ENCODE assay signal across 14 mouse cellular contexts in the genomic region with DNA sequence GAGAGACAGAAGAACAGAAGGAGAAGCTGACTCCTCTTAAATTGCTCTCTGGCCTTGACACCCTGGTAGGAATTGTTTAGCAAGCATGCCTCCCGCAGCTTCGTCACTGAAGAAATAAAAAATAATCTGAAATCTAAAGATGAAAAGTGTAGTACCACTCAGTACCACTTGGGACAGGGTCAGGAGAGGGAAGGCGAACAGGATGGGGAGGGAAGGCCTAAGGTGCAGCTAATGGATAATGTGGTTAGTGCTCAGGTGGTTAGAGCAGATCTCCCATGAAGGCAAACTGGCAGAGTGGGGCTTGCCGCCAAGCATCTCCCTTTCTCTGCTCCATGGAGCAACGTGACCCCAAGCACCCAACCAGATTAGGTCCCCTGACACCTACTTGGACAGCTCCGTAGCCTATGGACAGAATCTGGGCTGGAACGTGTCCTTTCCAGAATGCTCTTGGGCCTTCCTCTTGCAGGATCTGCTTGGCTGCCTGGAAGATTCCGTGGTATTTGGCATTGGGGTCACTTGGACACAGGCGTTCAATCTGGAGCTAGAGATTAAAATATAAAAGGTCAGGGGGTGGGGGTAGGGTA. TPM values are rescaled to one million over a fixed set of nuclear protein-coding genes. Genes with fewer than 3 reads are reported as not detected.
DNase-seq lines count a peak whose midpoint lies in the region; ATAC-seq and TF ChIP-seq lines count a peak whose summit lies in the region.
"Had no signal": no experiment of that assay in that cellular context is flagged by ENCODE, and none has a peak within 500 bp of the region (broad histone marks: within the 10 kb centered on the region; RNA-seq: fewer than 3 reads in every experiment).

No protein-coding gene starts in this region.

- no peaks in the 10 kb centered on the region for H3K9me3 ChIP-seq in liver, embryonic 11.5 days (ENCODE audit: control insufficient read depth, low read length)
- no peaks in the 10 kb centered on the region for H3K9me3 ChIP-seq in MEL (replicated peaks; ENCODE audit: insufficient read depth, low read length)
- H3K9me3 ChIP-seq in midbrain, embryonic 14.5 days (ENCODE audit: control insufficient read depth, low read length) = no peaks in the 10 kb centered on the region
- H3K9me3 ChIP-seq: embryonic facial prominence, embryonic 10.5 days; forebrain, embryonic 15.5 days; heart, embryonic 12.5 days; liver, embryonic 15.5 days; midbrain, embryonic 15.5 days had no signal

- peaks cover 4% of the 10 kb centered on the region; the same call in 1 of the 2 replicates for H3K36me3 ChIP-seq in liver, adult 2 months (ENCODE audit: control insufficient read depth, insufficient read depth, low read length)
- H3K36me3 ChIP-seq in liver, embryonic 11.5 days (ENCODE audit: control insufficient read depth, insufficient read depth, low read length) = peaks cover 21% of the 10 kb centered on the region
- H3K36me3 ChIP-seq in MEL (ENCODE audit: control insufficient read depth in 1 of 2, insufficient read depth in 2 of 2, low read length in 2 of 2) = peaks cover 4 to 6% of the 10 kb centered on the region in 2 experiments
- peaks cover 37% of the 10 kb centered on the region for H3K36me3 ChIP-seq in midbrain, embryonic 14.5 days (ENCODE audit: control insufficient read depth, insufficient read depth, low read length)

- no peak overlapping the region for H3K4me3 ChIP-seq in liver, adult 2 months (ENCODE audit: insufficient read depth, low read depth, low read length)
- no peak overlapping the region for H3K4me3 ChIP-seq in liver, embryonic 11.5 days (ENCODE audit: low read depth, low read length)
- H3K4me3 ChIP-seq in MEL (ENCODE audit: control insufficient read depth in 1 of 2, insufficient read depth in 1 of 2, low read depth in 2 of 2, low read length in 2 of 2) = no peak overlapping the region
- no peak overlapping the region for H3K4me3 ChIP-seq in midbrain, embryonic 14.5 days (replicated peaks; ENCODE audit: low read depth, low read length)
- H3K4me3 ChIP-seq: embryonic facial prominence, embryonic 10.5 days; forebrain, embryonic 15.5 days; heart, embryonic 12.5 days; liver, embryonic 15.5 days; midbrain, embryonic 15.5 days had no signal

- DNase-seq in cerebellum, adult 9-10 months = peak; percentile 38
- no peak for DNase-seq in cerebellum, postnatal 25 days
- DNase-seq in liver, adult 2 months (ENCODE audit: extremely low read depth, low read depth, low spot score) = no peak
- DNase-seq in liver, embryonic 11.5 days (ENCODE audit: low spot score) = no peak
- peak; percentile 63 for DNase-seq in MEL (ENCODE audit: low read depth, low spot score)
- no peak for DNase-seq in frontal cortex, postnatal 36 days (ENCODE audit: low spot score in 2 of 2)
- DNase-seq in midbrain, embryonic 14.5 days = no peak
- DNase-seq: right cerebral cortex, adult 18-20 months had no signal

- no peak for TF ChIP-seq RAD21 in MEL (IDR thresholded peaks at IDR 0.05; ENCODE audit: low read depth, low read length)

- WGBS in liver, adult 2 months = 81% methylated on average over 9 of the region's 9 CpGs
- 80% methylated on average over 9 of the region's 9 CpGs for WGBS in liver, embryonic 11.5 days
- 77% methylated on average over 9 of the region's 9 CpGs for WGBS in midbrain, embryonic 14.5 days

- no peak for TF ChIP-seq POLR2A in liver, adult 2 months (IDR thresholded peaks at IDR 0.05; ENCODE audit: extremely low read depth, insufficient read depth, low read length)
- TF ChIP-seq POLR2A in MEL (IDR thresholded peaks at IDR 0.05; ENCODE audit: control insufficient read depth in 1 of 2, insufficient read depth in 1 of 2, low read depth in 1 of 2, low read length in 2 of 2, poor library complexity in 1 of 2) = no peak

- H3K27me3 ChIP-seq in liver, adult 2 months (ENCODE audit: control insufficient read depth, insufficient read depth, low read length) = no peaks in the 10 kb centered on the region
- no peaks in the 10 kb centered on the region for H3K27me3 ChIP-seq in liver, embryonic 11.5 days (replicated peaks; ENCODE audit: control insufficient read depth, insufficient read depth, low read length)
- no peaks in the 10 kb centered on the region for H3K27me3 ChIP-seq in MEL (ENCODE audit: control insufficient read depth in 1 of 2, insufficient read depth in 2 of 2, low read length in 2 of 2)
- H3K27me3 ChIP-seq in midbrain, embryonic 14.5 days (ENCODE audit: control insufficient read depth, insufficient read depth, low read length) = no peaks in the 10 kb centered on the region
- H3K27me3 ChIP-seq: forebrain, embryonic 15.5 days; heart, embryonic 12.5 days; liver, embryonic 15.5 days; midbrain, embryonic 15.5 days had no signal

- peak; percentile 37; the same call in 1 of the 2 replicates for TF ChIP-seq CTCF in liver, adult 2 months (IDR thresholded peaks at IDR 0.05; ENCODE audit: low read depth, low read length)
- peak in 2 of 3 experiments; percentile 41 to 43; a peak in 4 of 6 replicates for TF ChIP-seq CTCF in MEL (IDR thresholded peaks at IDR 0.05 in 2 of 3, conservative IDR thresholded peaks at IDR 0.05 in 1 of 3; ENCODE audit: control insufficient read depth in 1 of 3, insufficient read depth in 1 of 3, low read depth in 2 of 3, low read length in 3 of 3, poor library complexity in 1 of 3, severe bottlenecking in 1 of 3)

- H3K9ac ChIP-seq in liver, adult 2 months (ENCODE audit: low read depth, low read length) = no peak overlapping the region
- H3K9ac ChIP-seq in liver, embryonic 11.5 days (ENCODE audit: low read depth, low read length) = no peak overlapping the region
- no peak overlapping the region for H3K9ac ChIP-seq in MEL (ENCODE audit: control insufficient read depth, low read depth, low read length, poor library complexity, severe bottlenecking)
- no peak overlapping the region for H3K9ac ChIP-seq in midbrain, embryonic 14.5 days (replicated peaks; ENCODE audit: low read length)
- H3K9ac ChIP-seq: forebrain, embryonic 15.5 days; heart, embryonic 12.5 days; liver, embryonic 15.5 days; midbrain, embryonic 15.5 days had no signal

- no peak for TF ChIP-seq EP300 in MEL (IDR thresholded peaks at IDR 0.05; ENCODE audit: low read depth in 1 of 2, low read length in 2 of 2)

- no peaks in the 10 kb centered on the region for H3K79me2 ChIP-seq in liver, adult 2 months (ENCODE audit: control insufficient read depth, insufficient read depth, low read length)
- H3K79me2 ChIP-seq in MEL (ENCODE audit: control insufficient read depth, insufficient read depth, low read length, poor library complexity) = peaks cover 21% of the 10 kb centered on the region

- H3K4me2 ChIP-seq in liver, embryonic 11.5 days = no peak overlapping the region
- no peak overlapping the region for H3K4me2 ChIP-seq in midbrain, embryonic 14.5 days (ENCODE audit: low read length)
- H3K4me2 ChIP-seq: forebrain, embryonic 15.5 days; heart, embryonic 12.5 days; liver, embryonic 15.5 days; midbrain, embryonic 15.5 days had no signal

- H3K4me1 ChIP-seq in liver, adult 2 months (ENCODE audit: control insufficient read depth, insufficient read depth, low read length) = 0 out of 2 replicates have a peak, but pooled peaks cover 1% of the 10 kb centered on the region
- peaks cover 11% of the 10 kb centered on the region for H3K4me1 ChIP-seq in liver, embryonic 11.5 days (replicated peaks; ENCODE audit: control insufficient read depth, insufficient read depth, low read length)
- peaks cover 3 to 7% of the 10 kb centered on the region in 2 experiments for H3K4me1 ChIP-seq in MEL (ENCODE audit: control insufficient read depth in 1 of 2, insufficient read depth in 2 of 2, low read length in 2 of 2)
- H3K4me1 ChIP-seq in midbrain, embryonic 14.5 days (ENCODE audit: control insufficient read depth, insufficient read depth, low read length) = peaks cover 5% of the 10 kb centered on the region; the same call in 1 of the 2 replicates

- no peak overlapping the region for H3K27ac ChIP-seq in liver, adult 2 months (replicated peaks; ENCODE audit: insufficient read depth, low read depth, low read length)
- H3K27ac ChIP-seq in liver, embryonic 11.5 days (ENCODE audit: low read depth, low read length) = no peak overlapping the region
- H3K27ac ChIP-seq in MEL (ENCODE audit: control insufficient read depth, low read depth, low read length) = no peak overlapping the region
- no peak overlapping the region for H3K27ac ChIP-seq in midbrain, embryonic 14.5 days (replicated peaks; ENCODE audit: low read depth, low read length)
- H3K27ac ChIP-seq: embryonic facial prominence, embryonic 10.5 days; forebrain, embryonic 15.5 days; liver, embryonic 15.5 days; midbrain, embryonic 15.5 days had no signal

- ATAC-seq in liver, embryonic 11.5 days (replicated peaks; ENCODE audit: low FRiP score) = no peak
- ATAC-seq in megakaryocyte-erythroid progenitor cell, adult 5-6 weeks (replicated peaks; ENCODE audit: low FRiP score, low TSS enrichment, poor library complexity, severe bottlenecking) = peak; percentile 29; the same call in 1 of the 2 replicates
- ATAC-seq in midbrain, embryonic 14.5 days (ENCODE audit: low FRiP score, low TSS enrichment) = no peak
- ATAC-seq: forebrain, embryonic 15.5 days; midbrain, embryonic 15.5 days had no signal

RNA-seq across cellular contexts. Expression of gene Slc25a19, which starts 4.5 kb away (rescaled TPM):
- 8.9 and 14.5 TPM in 2 replicates for total RNA-seq in liver, adult 2 months (2014; rRNA removed)
- polyA plus RNA-seq in liver, adult 2 months (2012; rRNA removed) = 19.5 and 21.3 TPM in 2 replicates
- polyA plus RNA-seq in liver, embryonic 11.5 days (2014; fragmentation: Nextera tagmentation; extraction: Ambion mirVana) = 30.2 and 30.9 TPM in 2 replicates
- 30.0 and 35.3 TPM in 2 replicates for total RNA-seq in MEL (2012; rRNA removed)
- 10 to 100 TPM in 1 of 2 experiments, not detected in 1; 43.1 TPM for polyA plus RNA-seq in MEL (2012; ENCODE audit: insufficient read depth in 1 of 2, insufficient read length in 2 of 2, low read depth in 1 of 2, low replicate concordance in 2 of 2, missing spikeins in 1 of 2)
- total RNA-seq in megakaryocyte-erythroid progenitor cell, adult 5-6 weeks (2014; fragmentation: Nextera tagmentation) = 20.5 and 32.1 TPM in 2 replicates
- 14.2 and 19.6 TPM in 2 replicates for total RNA-seq in megakaryocyte-erythroid progenitor cell, adult 5-6 weeks (2017)
- polyA plus RNA-seq in midbrain, embryonic 14.5 days (2014; fragmentation: Nextera tagmentation; extraction: Ambion mirVana) = 35.8 and 39.8 TPM in 2 replicates

RNA-seq across cellular contexts. Expression of gene Mif4gd, which starts 10.8 kb away (rescaled TPM):
- 35.5 and 40.3 TPM in 2 replicates for total RNA-seq in liver, adult 2 months (2014; rRNA removed)
- polyA plus RNA-seq in liver, adult 2 months (2012; rRNA removed) = 108 and 132 TPM in 2 replicates
- 39.0 and 41.4 TPM in 2 replicates for polyA plus RNA-seq in liver, embryonic 11.5 days (2014; fragmentation: Nextera tagmentation; extraction: Ambion mirVana)
- 42.0 and 52.0 TPM in 2 replicates for total RNA-seq in MEL (2012; rRNA removed)
- 10 to 100 TPM in 1 of 2 experiments, not detected in 1; 62.9 TPM for polyA plus RNA-seq in MEL (2012; ENCODE audit: insufficient read depth in 1 of 2, insufficient read length in 2 of 2, low read depth in 1 of 2, low replicate concordance in 2 of 2, missing spikeins in 1 of 2)
- total RNA-seq in megakaryocyte-erythroid progenitor cell, adult 5-6 weeks (2014; fragmentation: Nextera tagmentation) = 54.6 and 55.4 TPM in 2 replicates
- total RNA-seq in megakaryocyte-erythroid progenitor cell, adult 5-6 weeks (2017) = 29.3 and 45.4 TPM in 2 replicates
- 9.7 and 11.4 TPM in 2 replicates for polyA plus RNA-seq in midbrain, embryonic 14.5 days (2014; fragmentation: Nextera tagmentation; extraction: Ambion mirVana)

RNA-seq across cellular contexts. Expression of gene Gga3, which starts 19.7 kb away (rescaled TPM):
- 1.7 and 3.2 TPM in 2 replicates for total RNA-seq in liver, adult 2 months (2014; rRNA removed)
- 5.9 and 8.3 TPM in 2 replicates for polyA plus RNA-seq in liver, adult 2 months (2012; rRNA removed)
- polyA plus RNA-seq in liver, embryonic 11.5 days (2014; fragmentation: Nextera tagmentation; extraction: Ambion mirVana) = 23.6 and 27.4 TPM in 2 replicates
- 24.0 and 28.6 TPM in 2 replicates for total RNA-seq in MEL (2012; rRNA removed)
- 10 to 100 TPM in 1 of 2 experiments, not detected in 1; 59.9 TPM for polyA plus RNA-seq in MEL (2012; ENCODE audit: insufficient read depth in 1 of 2, insufficient read length in 2 of 2, low read depth in 1 of 2, low replicate concordance in 2 of 2, missing spikeins in 1 of 2)
- total RNA-seq in megakaryocyte-erythroid progenitor cell, adult 5-6 weeks (2014; fragmentation: Nextera tagmentation) = 53.5 and 69.9 TPM in 2 replicates
- 21.6 and 67.6 TPM in 2 replicates for total RNA-seq in megakaryocyte-erythroid progenitor cell, adult 5-6 weeks (2017)
- polyA plus RNA-seq in midbrain, embryonic 14.5 days (2014; fragmentation: Nextera tagmentation; extraction: Ambion mirVana) = 29.3 and 34.3 TPM in 2 replicates

RNA-seq across cellular contexts. Expression of gene Mrps7, which starts 19.9 kb away (rescaled TPM):
- 48.1 and 50.4 TPM in 2 replicates for total RNA-seq in liver, adult 2 months (2014; rRNA removed)
- polyA plus RNA-seq in liver, adult 2 months (2012; rRNA removed) = 32.9 and 39.2 TPM in 2 replicates
- polyA plus RNA-seq in liver, embryonic 11.5 days (2014; fragmentation: Nextera tagmentation; extraction: Ambion mirVana) = 121 and 125 TPM in 2 replicates
- 138 and 157 TPM in 2 replicates for total RNA-seq in MEL (2012; rRNA removed)
- 100 to 1,000 TPM; 106 to 199 TPM for polyA plus RNA-seq in MEL (2012; ENCODE audit: insufficient read depth in 1 of 2, insufficient read length in 2 of 2, low read depth in 1 of 2, low replicate concordance in 2 of 2, missing spikeins in 1 of 2)
- total RNA-seq in megakaryocyte-erythroid progenitor cell, adult 5-6 weeks (2014; fragmentation: Nextera tagmentation) = 55.7 and 76.8 TPM in 2 replicates
- total RNA-seq in megakaryocyte-erythroid progenitor cell, adult 5-6 weeks (2017) = 40.5 and 67.1 TPM in 2 replicates
- polyA plus RNA-seq in midbrain, embryonic 14.5 days (2014; fragmentation: Nextera tagmentation; extraction: Ambion mirVana) = 75.7 and 83.4 TPM in 2 replicates

RNA-seq across cellular contexts. Expression of gene Nup85, which starts 59.3 kb away (rescaled TPM):
- total RNA-seq in liver, adult 2 months (2014; rRNA removed) = 21.8 and 24.3 TPM in 2 replicates
- 21.9 and 22.4 TPM in 2 replicates for polyA plus RNA-seq in liver, adult 2 months (2012; rRNA removed)
- 277 and 296 TPM in 2 replicates for polyA plus RNA-seq in liver, embryonic 11.5 days (2014; fragmentation: Nextera tagmentation; extraction: Ambion mirVana)
- 338 and 362 TPM in 2 replicates for total RNA-seq in MEL (2012; rRNA removed)
- polyA plus RNA-seq in MEL (2012; ENCODE audit: insufficient read depth in 1 of 2, insufficient read length in 2 of 2, low read depth in 1 of 2, low replicate concordance in 2 of 2, missing spikeins in 1 of 2) = 100 to 1,000 TPM in 1 of 2 experiments, not detected in 1; 370 TPM
- total RNA-seq in megakaryocyte-erythroid progenitor cell, adult 5-6 weeks (2014; fragmentation: Nextera tagmentation) = 256 and 306 TPM in 2 replicates
- total RNA-seq in megakaryocyte-erythroid progenitor cell, adult 5-6 weeks (2017) = 179 and 228 TPM in 2 replicates
- 83.7 and 107 TPM in 2 replicates for polyA plus RNA-seq in midbrain, embryonic 14.5 days (2014; fragmentation: Nextera tagmentation; extraction: Ambion mirVana)

Comparison
In these comparisons a context has a peak if more than half of its experiments do, and no peak if none do; other contexts are left out.
1. DNase-seq: peak in cerebellum, adult 9-10 months (single experiment) and MEL (single experiment); none in cerebellum, postnatal 25 days (0 of 2), liver, adult 2 months (single experiment), liver, embryonic 11.5 days (single experiment), frontal cortex, postnatal 36 days (0 of 2) and midbrain, embryonic 14.5 days (single experiment).